Mouse (Mus musculus) neutrophil, adult 83 days (primary cell): Measurements from ENCODE around the gene Cmtm3. TPM values are rescaled to one million over a fixed set of nuclear protein-coding genes. Genes with fewer than 3 reads are reported as not detected.

ENCODE experiments used
- total RNA-seq, 2 experiments: library from RNA; stranded (reverse); gene quantifications; one replicate each; pipeline ENCODE4 v1.2.4; 2023

The Cmtm3 gene
- 10 to 100 TPM; 24.7 to 37.0 TPM for total RNA-seq

GRCm38 (mm10) chr8:104339229-104339982 lies at the start of gene Cmtm3:
Gene Cmtm3, plus strand, starts transcription at chr8:104339410.

DNA sequence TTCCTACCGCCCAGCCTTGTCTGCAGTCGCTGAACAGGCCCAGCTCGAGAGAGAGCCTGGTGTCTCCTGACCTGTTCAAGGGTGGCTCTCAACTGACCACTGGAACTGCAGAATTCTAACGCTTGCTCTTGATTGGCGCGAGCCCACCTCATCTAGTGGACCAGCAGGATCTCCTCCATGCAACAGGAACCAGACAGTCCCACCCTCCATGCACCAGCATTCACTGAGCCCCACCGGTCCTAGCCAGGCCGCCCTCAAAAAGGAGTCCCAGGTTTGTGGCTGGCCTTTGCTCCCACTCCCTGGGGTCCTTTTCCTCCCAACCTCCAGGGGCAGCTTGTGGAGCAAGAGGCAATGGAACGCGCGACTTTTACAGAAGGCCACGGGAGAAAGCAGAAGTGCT lies 46.1 kb upstream of the Cmtm3 start, which contains the start of gene Cmtm2a:
Gene Cmtm2a (minus strand): TSS at position 101 of the 400 bp plus-strand sequence.

GRCm38 (mm10) chr8:104309441-104310155 lies 29.6 kb upstream of the Cmtm3 start, which contains the start of the genes Gm45711 and Cmtm1:
Gene Gm45711, minus strand, starts transcription at chr8:104310081.
Gene Cmtm1, minus strand, starts transcription at chr8:104310145.

GRCm38 (mm10) chr8:104321267-104321666 lies 17.9 kb upstream of the Cmtm3 start, which contains the start of gene Gm11020:
Gene Gm11020, plus strand, starts transcription at chr8:104321567.

GRCm38 (mm10) chr8:104321930-104322329 lies 17.3 kb upstream of the Cmtm3 start, which contains the start of gene Cmtm2b:
Gene Cmtm2b, plus strand, starts transcription at chr8:104322230.

GRCm38 (mm10) chr8:104395703-104396357 lies 56.6 kb downstream of the Cmtm3 start, which contains the start of gene Cmtm4:
Gene Cmtm4, minus strand, starts transcription at chr8:104395807.

Other genes starting within 250 kb of the Cmtm3 start
- under 1 TPM; 0.26 to 0.33 TPM for gene Cdh5, start 237.8 kb upstream of the Cmtm3 start, total RNA-seq
- gene Bean1, start 169.0 kb upstream of the Cmtm3 start, total RNA-seq: not detected
- gene Tk2, start 90.9 kb upstream of the Cmtm3 start, total RNA-seq: 10 to 100 TPM; 56.2 to 58.6 TPM
- gene Cklf, start 88.5 kb upstream of the Cmtm3 start, total RNA-seq: 100 to 1,000 TPM in 1 of 2 experiments, 10 to 100 TPM in 1; 96.8 to 110 TPM
- not detected for gene Cmtm2a, start 46.2 kb upstream of the Cmtm3 start, total RNA-seq
- gene Gm45711, start 29.3 kb upstream of the Cmtm3 start, total RNA-seq: not detected
- not detected for gene Cmtm1, start 29.3 kb upstream of the Cmtm3 start, total RNA-seq
- gene Gm11020, start 17.8 kb upstream of the Cmtm3 start, total RNA-seq: not detected
- gene Cmtm2b, start 17.2 kb upstream of the Cmtm3 start, total RNA-seq: not detected
- gene Cmtm4, start 56.4 kb downstream of the Cmtm3 start, total RNA-seq: under 1 TPM; 0.66 to 0.77 TPM
- gene Dync1li2, start 103.6 kb downstream of the Cmtm3 start, total RNA-seq: 10 to 100 TPM; 30.2 to 42.7 TPM
- gene Terb1, start 170.5 kb downstream of the Cmtm3 start, total RNA-seq: not detected
- 10 to 100 TPM; 15.4 to 16.9 TPM for gene Nae1, start 195.2 kb downstream of the Cmtm3 start, total RNA-seq
- gene Car7, start 195.3 kb downstream of the Cmtm3 start, total RNA-seq: under 1 TPM; 0.70 to 0.71 TPM